Mouse (Mus musculus): ENCODE results near the gene Krtap28-10.

- TF ChIP-seq CTCF (IDR thresholded peaks at IDR 0.05; ENCODE audit: extremely low read depth, insufficient read depth, insufficient read length, insufficient replicate concordance), result no peak
- TF ChIP-seq POLR2A (IDR thresholded peaks at IDR 0.05; ENCODE audit: low read depth, low read length), result no peak
Measured at GRCm38 (mm10) chr1:83034509-83034908, 7.8 kb downstream of the Krtap28-10 start.
